Mouse (Mus musculus) ES-E14 (cell line): ENCODE data around the gene Ntng1. TPM values are rescaled to one million over a fixed set of nuclear protein-coding genes. Genes with fewer than 3 reads are reported as not detected.

Source experiments
- DNase-seq: peaks from one replicate; pipeline ENCODE4 v3.0.0-alpha.2; 2013; ENCODE audit warnings: low read depth, low spot score
- H3K27ac ChIP-seq: 2 replicates; pipeline ENCODE4 v1.5.1; 2012; ENCODE audit warnings: low read depth, mild to moderate bottlenecking, low read length, moderate library complexity, mixed read lengths; ENCODE audit not compliant: poor library complexity, insufficient read depth, severe bottlenecking
- H3K36me3 ChIP-seq: 2 replicates; pipeline ENCODE4 v1.6.1; 2012; ENCODE audit warnings: mild to moderate bottlenecking, low read length, moderate library complexity, mixed read lengths; ENCODE audit not compliant: control insufficient read depth, poor library complexity, insufficient read depth, severe bottlenecking
- H3K4me1 ChIP-seq, 2 experiments: fragments of 150-350 bp in 1 of 2; sonication (generic) in 1 of 2; 2 replicates each; pipeline ENCODE4 v1.6.1; 2012; ENCODE audit warnings: low read length in 2 of 2, mild to moderate bottlenecking in 1 of 2, mixed read lengths in 1 of 2; ENCODE audit not compliant: control insufficient read depth in 2 of 2, insufficient read depth in 2 of 2, poor library complexity in 1 of 2
- H3K4me3 ChIP-seq, 2 experiments: fragments of 150-350 bp in 1 of 2; sonication (generic) in 1 of 2; 2 replicates each; pipeline ENCODE4 v1.5.1; 2012; ENCODE audit warnings: low read length in 2 of 2, low read depth in 1 of 2, mild to moderate bottlenecking in 1 of 2, mixed read lengths in 1 of 2; ENCODE audit not compliant: insufficient read depth in 1 of 2, poor library complexity in 1 of 2, severe bottlenecking in 1 of 2
- H3K9ac ChIP-seq: 2 replicates; pipeline ENCODE4 v1.6.1; 2012; ENCODE audit warnings: low read depth, mild to moderate bottlenecking, low read length, mixed read lengths; ENCODE audit not compliant: poor library complexity, insufficient read depth, severe bottlenecking
- H3K9me3 ChIP-seq: fragments of 150-350 bp; sonication (generic); 2 replicates; pipeline ENCODE4 v1.6.1; 2012; ENCODE audit warnings: low read depth, mild to moderate bottlenecking, low read length; ENCODE audit not compliant: control insufficient read depth, insufficient read depth
- CHD2 ChIP-seq: IDR thresholded peaks from 2 replicates; pipeline ENCODE4 v1.6.1; 2014; ENCODE audit warnings: mild to moderate bottlenecking, low read depth, low read length, inconsistent platforms
- HCFC1 ChIP-seq: IDR thresholded peaks from 2 replicates; pipeline ENCODE4 v1.6.1; 2012; ENCODE audit warnings: low read length, inconsistent platforms, borderline replicate concordance; ENCODE audit not compliant: insufficient read depth
- MAFK ChIP-seq: IDR thresholded peaks from 2 replicates; pipeline ENCODE4 v1.6.1; 2014; ENCODE audit warnings: mild to moderate bottlenecking, low read depth, low read length, inconsistent platforms; ENCODE audit not compliant: insufficient read depth
- ZC3H11A ChIP-seq: IDR thresholded peaks from 2 replicates; pipeline ENCODE4 v1.6.1; 2012; ENCODE audit warnings: low read depth, mild to moderate bottlenecking, inconsistent platforms, low read length, borderline replicate concordance
- ZNF384 ChIP-seq: IDR thresholded peaks from 2 replicates; pipeline ENCODE4 v1.6.1; 2012; ENCODE audit warnings: low read depth, low read length, inconsistent platforms
- in situ Hi-C, 2 experiments: fragments of 600-800 bp; cut with MboI; formaldehyde crosslinking; loops; one replicate each; pipeline ENCODE4 v1.15.1; 2025; ENCODE audit warnings: low sequenced_read_pairs in 2 of 2, inconsistent platforms in 1 of 2; ENCODE audit not compliant: unreplicated experiment in 2 of 2
- total RNA-seq: library from RNA; depleted of rRNA; stranded (reverse); fragments of 300-350 nt; gene quantifications from 2 replicates; pipeline ENCODE4 v1.2.3, GENCODE M21; 2012

Ntng1 gene
- total RNA-seq, 1 experiment: not detected

DNA sequence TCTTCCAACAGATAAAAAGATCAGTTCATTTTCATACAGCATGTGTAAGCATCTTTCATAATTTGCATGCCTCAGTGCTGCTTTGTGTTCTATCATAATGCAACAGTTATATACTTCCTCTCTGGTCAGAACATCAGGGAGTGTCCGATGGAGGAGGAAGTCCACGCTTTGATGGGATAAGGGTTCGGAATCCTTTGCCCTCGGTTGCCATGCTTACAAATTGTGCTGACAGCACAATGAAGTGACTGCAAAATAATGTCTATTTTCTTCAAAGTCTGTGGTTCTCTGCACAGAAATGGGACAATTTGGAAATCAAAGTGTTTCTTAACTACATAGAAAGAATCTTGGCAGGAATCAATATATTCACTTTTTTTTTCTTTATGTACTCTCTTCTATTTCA is 297.2 kb downstream of the Ntng1 start:
- no peak overlapping the region for H3K9ac ChIP-seq
- H3K9me3 ChIP-seq: no peaks in the 10 kb centered on the region
- no peaks in the 10 kb centered on the region for H3K36me3 ChIP-seq
- no peak for TF ChIP-seq CHD2
- no peak for TF ChIP-seq ZNF384
- TF ChIP-seq MAFK: no peak
- TF ChIP-seq HCFC1: no peak
- TF ChIP-seq ZC3H11A: no peak
- H3K27ac ChIP-seq: no peak overlapping the region
- DNase-seq: no peak
- no peaks in the 10 kb centered on the region for H3K4me1 ChIP-seq
- no peak overlapping the region for H3K4me3 ChIP-seq
- in situ Hi-C loops: no loop called here

DNA sequence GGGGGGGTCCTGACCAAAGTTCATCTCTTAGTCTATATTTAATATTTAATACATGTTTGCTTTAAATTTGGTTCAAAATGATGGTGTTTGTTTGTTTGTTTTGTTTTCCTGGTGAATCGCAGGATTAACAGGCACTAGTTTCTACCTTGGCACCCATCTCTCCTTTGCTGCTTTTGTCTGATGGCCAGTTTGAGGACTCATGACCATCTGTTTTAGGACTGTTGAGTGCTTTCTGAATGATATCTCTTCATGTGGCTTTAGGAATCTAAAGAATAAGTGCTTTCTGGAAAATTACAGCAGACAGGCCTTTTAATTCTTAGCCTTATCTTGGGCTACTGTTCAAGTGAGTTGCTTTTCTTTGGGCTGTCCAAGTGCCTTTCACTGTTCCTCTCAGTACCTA is 318.0 kb downstream of the Ntng1 start:
- TF ChIP-seq ZC3H11A: no peak
- TF ChIP-seq CHD2: no peak
- TF ChIP-seq HCFC1: no peak
- TF ChIP-seq ZNF384: no peak
- no peak for TF ChIP-seq MAFK
- H3K4me3 ChIP-seq: no peak overlapping the region
- no peak for DNase-seq
- H3K9me3 ChIP-seq: no peaks in the 10 kb centered on the region
- H3K36me3 ChIP-seq: no peaks in the 10 kb centered on the region
- H3K9ac ChIP-seq: no peak overlapping the region
- no peak overlapping the region for H3K27ac ChIP-seq
- in situ Hi-C loops: no loop called here
- no peaks in the 10 kb centered on the region for H3K4me1 ChIP-seq

- Histone ChIP-seq H3K4me1 (no peaks in the 10 kb centered on the region), H3K9ac (no peak overlapping the region), H3K36me3 (no peaks in the 10 kb centered on the region), H3K4me3 (no peak overlapping the region), H3K27ac (no peak overlapping the region), H3K9me3 (no peaks in the 10 kb centered on the region)
- TF ChIP-seq ZC3H11A: no peak
- no peak for TF ChIP-seq ZNF384
- no peak for TF ChIP-seq MAFK
- no peak for TF ChIP-seq CHD2
- TF ChIP-seq HCFC1: no peak
- in situ Hi-C loops: no loop called here
- no peak for DNase-seq
These were observed 320.9 kb downstream of the Ntng1 start for GRCm38 (mm10) chr3:109822803-109823474.

GRCm38 (mm10) chr3:109818821-109819685 is 324.8 kb downstream of the Ntng1 start:
- H3K4me3 ChIP-seq: no peak overlapping the region
- in situ Hi-C loops: no loop called here
- H3K27ac ChIP-seq: no peak overlapping the region
- no peak for TF ChIP-seq CHD2
- no peak for TF ChIP-seq ZNF384
- no peak for TF ChIP-seq HCFC1
- TF ChIP-seq MAFK: no peak
- TF ChIP-seq ZC3H11A: no peak
- H3K4me1 ChIP-seq: no peaks in the 10 kb centered on the region
- no peak overlapping the region for H3K9ac ChIP-seq
- H3K9me3 ChIP-seq: no peaks in the 10 kb centered on the region
- H3K36me3 ChIP-seq: no peaks in the 10 kb centered on the region
- no peak for DNase-seq
